Mouse (Mus musculus) CH12.LX (cell line): ENCODE measurements around the gene Nmral1. TPM values are rescaled to one million over a fixed set of nuclear protein-coding genes. Genes with fewer than 3 reads are reported as not detected.

Experiments
- DNase-seq: peaks from one replicate; pipeline ENCODE4 v3.0.0-alpha.2; 2013; ENCODE audit errors: extremely low read depth
- H3K27ac ChIP-seq: 2 replicates; pipeline ENCODE4 v1.5.1; 2012; ENCODE audit warnings: low read depth, mild to moderate bottlenecking, control low read depth, moderate library complexity; ENCODE audit not compliant: insufficient read depth
- H3K27me3 ChIP-seq: replicated peaks from 2 replicates; pipeline ENCODE3; 2012; ENCODE audit warnings: inconsistent platforms
- H3K36me3 ChIP-seq, 2 experiments: replicated peaks in 1 of 2; 2 replicates each; pipeline versions ENCODE3 to v1.6.1; 2012; ENCODE audit warnings: inconsistent platforms in 1 of 2, low read length in 1 of 2, mild to moderate bottlenecking in 1 of 2, mixed read lengths in 1 of 2, moderate library complexity in 1 of 2; ENCODE audit not compliant: control insufficient read depth in 1 of 2, insufficient read depth in 1 of 2
- H3K4me1 ChIP-seq, 2 experiments: 2 replicates each; pipeline ENCODE4 v1.6.1; 2012; ENCODE audit warnings: inconsistent platforms in 1 of 2, moderate library complexity in 1 of 2; ENCODE audit not compliant: insufficient read depth in 2 of 2, control insufficient read depth in 1 of 2
- H3K4me2 ChIP-seq: 2 replicates; pipeline ENCODE4 v1.6.1; 2012; ENCODE audit warnings: low read depth, mild to moderate bottlenecking, control low read depth; ENCODE audit not compliant: poor library complexity, insufficient read depth, severe bottlenecking
- H3K4me3 ChIP-seq, 3 experiments: fragments of 150-350 bp in 1 of 3; sonication (generic) in 1 of 3; replicated peaks in 1 of 3; 2 replicates each; pipeline versions ENCODE3 to v1.5.1; 2011 to 2012; ENCODE audit warnings: low read depth in 2 of 3, low read length in 2 of 3, mild to moderate bottlenecking in 2 of 3, moderate library complexity in 2 of 3, control low read depth in 1 of 3, improper control_type of control experiment in 1 of 3, inconsistent platforms in 1 of 3, mixed read lengths in 1 of 3; ENCODE audit not compliant: poor library complexity in 1 of 3
- H3K79me2 ChIP-seq: replicated peaks from 2 replicates; pipeline ENCODE4 v1.6.1; 2012; ENCODE audit warnings: mild to moderate bottlenecking, moderate library complexity; ENCODE audit not compliant: control insufficient read depth, poor library complexity, insufficient read depth, severe bottlenecking; ENCODE audit errors: extremely low read depth
- H3K9ac ChIP-seq: 2 replicates; pipeline ENCODE4 v1.6.1; 2012; ENCODE audit warnings: low read depth, mild to moderate bottlenecking, control low read depth, moderate library complexity; ENCODE audit not compliant: insufficient read depth
- H3K9me3 ChIP-seq: replicated peaks from 2 replicates; pipeline ENCODE3; 2012; ENCODE audit warnings: low read length, inconsistent platforms, mixed read lengths
- GABPA ChIP-seq: IDR thresholded peaks from 2 replicates; pipeline ENCODE4 v1.6.1; 2012; ENCODE audit warnings: low read depth, low read length, improper control_type of control experiment, inconsistent platforms; ENCODE audit not compliant: insufficient replicate concordance
- KAT2A ChIP-seq: IDR thresholded peaks from 2 replicates; pipeline ENCODE4 v1.6.1; 2012; ENCODE audit warnings: low read length, improper control_type of control experiment, inconsistent platforms; ENCODE audit not compliant: insufficient replicate concordance
- NRF1 ChIP-seq: IDR thresholded peaks from 2 replicates; pipeline ENCODE4 v1.6.1; 2014; ENCODE audit warnings: low read depth, mild to moderate bottlenecking, inconsistent platforms, low read length, improper control_type of control experiment, moderate library complexity
- PAX5 ChIP-seq: IDR thresholded peaks from 2 replicates; pipeline ENCODE4 v1.6.1; 2012; ENCODE audit warnings: low read length, inconsistent platforms, mixed read lengths
- SMC3 ChIP-seq: IDR thresholded peaks from 2 replicates; pipeline ENCODE4 v1.6.1; 2011; ENCODE audit warnings: low read depth, low read length, improper control_type of control experiment
- ZC3H11A ChIP-seq: IDR thresholded peaks from 2 replicates; pipeline ENCODE4 v1.6.1; 2012; ENCODE audit warnings: low read depth, mild to moderate bottlenecking, inconsistent platforms, low read length, improper control_type of control experiment
- ZKSCAN1 ChIP-seq: IDR thresholded peaks from 2 replicates; pipeline ENCODE4 v1.6.1; 2012; ENCODE audit warnings: low read depth, inconsistent platforms, low read length, improper control_type of control experiment, borderline replicate concordance
- dilution Hi-C: fragments of 300-500 bp; cut with MboI; formaldehyde crosslinking; loops from 2 replicates; pipeline ENCODE4 v1.14.3; 2020; ENCODE audit warnings: low sequenced_read_pairs; ENCODE audit not compliant: extremely low pct_unique_long_range_greater_than_20kb, extremely low pct_ligation_motif_present
- in situ Hi-C: fragments of 300-500 bp; cut with MboI; formaldehyde crosslinking; loops from 3 replicates; pipeline ENCODE4 v1.14.3; 2019; ENCODE audit warnings: low sequenced_read_pairs, low pct_ligation_motif_present, low pct_unique_long_range_greater_than_20kb, mixed read lengths
- polyA plus RNA-seq: library from polyadenylated mRNA; unstranded; fragments of >175 nt; gene quantifications from 2 replicates; pipeline ENCODE4 v1.2.1, GENCODE M21; 2012; ENCODE audit warnings: low read depth; ENCODE audit not compliant: insufficient read length
- total RNA-seq, 2 experiments: library from RNA; depleted of rRNA; stranded (reverse); fragments of 300-350 nt in 1 of 2; fragments of >200 nt in 1 of 2; gene quantifications; 2 replicates each; pipeline ENCODE4 v1.2.3; 2012 to 2014

The Nmral1 gene
- total and polyA plus RNA-seq, 3 experiments = 2.4 to 20.0 (median 3.2) TPM

- Histone ChIP-seq H3K36me3 (peaks cover 65 to 88% of the 10 kb centered on the region in 2 experiments), H3K27ac (no peak overlapping the region), H3K79me2 (no peaks in the 10 kb centered on the region), H3K4me2 (no peak overlapping the region), H3K27me3 (no peaks in the 10 kb centered on the region), H3K9me3 (no peaks in the 10 kb centered on the region), H3K4me3 (no peak overlapping the region), H3K9ac (no peak overlapping the region), H3K4me1 (peaks cover 0 to 19% of the 10 kb centered on the region in 2 experiments; a peak in 2 of 4 replicates)
- dilution Hi-C loops (no loop called here), in situ Hi-C loops (no loop called here)
- TF ChIP-seq GABPA (no peak), NRF1 (no peak)
- no peak for DNase-seq
These were observed 55.4 kb downstream of the Nmral1 start for GRCm38 (mm10) chr16:4663806-4664205.

GRCm38 (mm10) chr16:4661605-4662004, 57.6 kb downstream of the Nmral1 start:
- dilution Hi-C loops (no loop called here), in situ Hi-C loops (no loop called here)
- TF ChIP-seq KAT2A (no peak), ZC3H11A (no peak), PAX5 (no peak), GABPA (no peak), ZKSCAN1 (no peak), SMC3 (no peak)
- Histone ChIP-seq H3K27ac (no peak overlapping the region), H3K9ac (no peak overlapping the region), H3K79me2 (no peaks in the 10 kb centered on the region), H3K4me1 (peaks cover 0 to 22% of the 10 kb centered on the region in 2 experiments; a peak in 2 of 4 replicates), H3K27me3 (no peaks in the 10 kb centered on the region), H3K4me2 (no peak overlapping the region), H3K9me3 (no peaks in the 10 kb centered on the region), H3K4me3 (no peak overlapping the region), H3K36me3 (peaks cover 50 to 85% of the 10 kb centered on the region in 2 experiments)
- no peak for DNase-seq

Other genes with a start within 250 kb of the Nmral1 start
- gene Srl, start 177.5 kb downstream of the Nmral1 start, total RNA-seq (2012; rRNA removed) = 44.6 and 60.3 TPM in 2 replicates
- gene Srl, start 177.5 kb downstream of the Nmral1 start, total RNA-seq (2014; rRNA removed) = 62.7 and 88.8 TPM in 2 replicates
- 71.3 and 77.9 TPM in 2 replicates for gene Srl, start 177.5 kb downstream of the Nmral1 start, polyA plus RNA-seq
- 23.5 and 27.5 TPM in 2 replicates for gene Tfap4, start 159.5 kb downstream of the Nmral1 start, total RNA-seq (2012; rRNA removed)
- 24.0 and 25.0 TPM in 2 replicates for gene Tfap4, start 159.5 kb downstream of the Nmral1 start, total RNA-seq (2014; rRNA removed)
- gene Tfap4, start 159.5 kb downstream of the Nmral1 start, polyA plus RNA-seq = 43.3 and 46.6 TPM in 2 replicates
- 2.1 and 2.5 TPM in 2 replicates for gene Glis2, start 124.6 kb downstream of the Nmral1 start, total RNA-seq (2012; rRNA removed)
- gene Glis2, start 124.6 kb downstream of the Nmral1 start, total RNA-seq (2014; rRNA removed) = 0.39 and 0.59 TPM in 2 replicates
- 3.2 and 3.3 TPM in 2 replicates for gene Glis2, start 124.6 kb downstream of the Nmral1 start, polyA plus RNA-seq
- 152 and 158 TPM in 2 replicates for gene Pam16, start 94.4 kb downstream of the Nmral1 start, total RNA-seq (2012; rRNA removed)
- 93.3 and 103 TPM in 2 replicates for gene Pam16, start 94.4 kb downstream of the Nmral1 start, total RNA-seq (2014; rRNA removed)
- gene Pam16, start 94.4 kb downstream of the Nmral1 start, polyA plus RNA-seq = 11.6 and 38.2 TPM in 2 replicates
- 1.4 and 2.0 TPM in 2 replicates for gene Vasn, start 79.4 kb downstream of the Nmral1 start, total RNA-seq (2012; rRNA removed)
- gene Vasn, start 79.4 kb downstream of the Nmral1 start, total RNA-seq (2014; rRNA removed) = 2.2 TPM in 2 replicates
- gene Vasn, start 79.4 kb downstream of the Nmral1 start, polyA plus RNA-seq = 4.1 and 5.0 TPM in 2 replicates
- gene Dnaja3, start 79.4 kb downstream of the Nmral1 start, total RNA-seq (2012; rRNA removed) = 80.4 and 81.8 TPM in 2 replicates
- 85.1 and 85.3 TPM in 2 replicates for gene Dnaja3, start 79.4 kb downstream of the Nmral1 start, total RNA-seq (2014; rRNA removed)
- 51.5 and 56.6 TPM in 2 replicates for gene Dnaja3, start 79.4 kb downstream of the Nmral1 start, polyA plus RNA-seq
- 19.8 and 20.0 TPM in 2 replicates for gene Coro7, start 39.6 kb downstream of the Nmral1 start, total RNA-seq (2012; rRNA removed)
- gene Coro7, start 39.6 kb downstream of the Nmral1 start, total RNA-seq (2014; rRNA removed) = 5.7 and 6.1 TPM in 2 replicates
- gene Coro7, start 39.6 kb downstream of the Nmral1 start, polyA plus RNA-seq = 40.2 and 43.2 TPM in 2 replicates
- gene Hmox2, start 7.0 kb upstream of the Nmral1 start, total RNA-seq (2012; rRNA removed) = 72.3 and 73.2 TPM in 2 replicates
- gene Hmox2, start 7.0 kb upstream of the Nmral1 start, total RNA-seq (2014; rRNA removed) = 74.0 and 80.4 TPM in 2 replicates
- 91.9 and 121 TPM in 2 replicates for gene Hmox2, start 7.0 kb upstream of the Nmral1 start, polyA plus RNA-seq
- gene Cdip1, start 70.9 kb upstream of the Nmral1 start, total RNA-seq (2012; rRNA removed) = 28.0 and 28.7 TPM in 2 replicates
- 20.0 and 22.3 TPM in 2 replicates for gene Cdip1, start 70.9 kb upstream of the Nmral1 start, total RNA-seq (2014; rRNA removed)
- 18.5 and 22.2 TPM in 2 replicates for gene Cdip1, start 70.9 kb upstream of the Nmral1 start, polyA plus RNA-seq
- gene 4930562C15Rik, start 116.1 kb upstream of the Nmral1 start, total RNA-seq (2012; rRNA removed) = 0.04 and 0.13 TPM in 2 replicates
- gene 4930562C15Rik, start 116.1 kb upstream of the Nmral1 start, total RNA-seq (2014; rRNA removed) = 0.11 and 0.20 TPM in 2 replicates
- gene 4930562C15Rik, start 116.1 kb upstream of the Nmral1 start, polyA plus RNA-seq = 0.59 and 0.80 TPM in 2 replicates
- gene Ubald1, start 161.0 kb upstream of the Nmral1 start, total RNA-seq (2012; rRNA removed) = 11.6 and 12.9 TPM in 2 replicates
- 7.2 and 9.6 TPM in 2 replicates for gene Ubald1, start 161.0 kb upstream of the Nmral1 start, total RNA-seq (2014; rRNA removed)
- gene Ubald1, start 161.0 kb upstream of the Nmral1 start, polyA plus RNA-seq = 48.7 and 53.7 TPM in 2 replicates
- gene Mgrn1, start 166.9 kb upstream of the Nmral1 start, total RNA-seq (2012; rRNA removed) = 14.1 and 16.9 TPM in 2 replicates
- 9.0 and 11.7 TPM in 2 replicates for gene Mgrn1, start 166.9 kb upstream of the Nmral1 start, total RNA-seq (2014; rRNA removed)
- gene Mgrn1, start 166.9 kb upstream of the Nmral1 start, polyA plus RNA-seq = 12.9 and 15.5 TPM in 2 replicates
- 65.7 and 66.1 TPM in 2 replicates for gene Nudt16l1, start 219.4 kb upstream of the Nmral1 start, total RNA-seq (2012; rRNA removed)
- gene Nudt16l1, start 219.4 kb upstream of the Nmral1 start, total RNA-seq (2014; rRNA removed) = 32.8 and 36.3 TPM in 2 replicates
- 94.9 and 101 TPM in 2 replicates for gene Nudt16l1, start 219.4 kb upstream of the Nmral1 start, polyA plus RNA-seq
- 24.4 and 34.0 TPM in 2 replicates for gene Anks3, start 244.8 kb upstream of the Nmral1 start, total RNA-seq (2012; rRNA removed)
- 17.0 and 17.4 TPM in 2 replicates for gene Anks3, start 244.8 kb upstream of the Nmral1 start, total RNA-seq (2014; rRNA removed)
- 33.5 and 34.9 TPM in 2 replicates for gene Anks3, start 244.8 kb upstream of the Nmral1 start, polyA plus RNA-seq